Mouse (Mus musculus) cortical plate, adult 2 months (tissue): ENCODE measurements around the gene Nadsyn1. TPM values are rescaled to one million over a fixed set of nuclear protein-coding genes. Genes with fewer than 3 reads are reported as not detected.
A peak's percentile ranks its signal among the peaks of the same experiment; 100 is the strongest.

ENCODE experiments used
- H3K27ac ChIP-seq: fragments of 200-500 bp; 2 replicates; pipeline ENCODE4 v1.5.1; 2012; ENCODE audit warnings: low read length, control low read depth, inconsistent platforms; ENCODE audit not compliant: insufficient read depth
- H3K4me1 ChIP-seq: fragments of 200-500 bp; 2 replicates; pipeline ENCODE4 v1.6.1; 2011; ENCODE audit warnings: low read length; ENCODE audit not compliant: control insufficient read depth, insufficient read depth
- H3K4me3 ChIP-seq: fragments of 200-500 bp; 2 replicates; pipeline ENCODE4 v1.5.1; 2011; ENCODE audit warnings: mild to moderate bottlenecking, low read length, control low read depth; ENCODE audit not compliant: insufficient read depth
- CTCF ChIP-seq: fragments of 200-500 bp; IDR thresholded peaks from 2 replicates; pipeline ENCODE4 v1.5.1; 2011; ENCODE audit warnings: mild to moderate bottlenecking, control low read depth, low read length; ENCODE audit not compliant: insufficient read depth; ENCODE audit errors: extremely low read depth
- POLR2A ChIP-seq: fragments of 200-500 bp; IDR thresholded peaks from 2 replicates; pipeline ENCODE4 v1.6.1; 2011; ENCODE audit warnings: mild to moderate bottlenecking, low read length, control low read depth; ENCODE audit not compliant: insufficient read depth; ENCODE audit errors: extremely low read depth
- polyA plus RNA-seq: library from polyadenylated mRNA; depleted of rRNA; stranded (reverse); fragments of >200 nt; gene quantifications from 2 replicates; pipeline ENCODE4 v1.2.3, GENCODE M21; 2012

Nadsyn1 gene
- polyA plus RNA-seq, 1 experiment, result 10.6 TPM

DNA sequence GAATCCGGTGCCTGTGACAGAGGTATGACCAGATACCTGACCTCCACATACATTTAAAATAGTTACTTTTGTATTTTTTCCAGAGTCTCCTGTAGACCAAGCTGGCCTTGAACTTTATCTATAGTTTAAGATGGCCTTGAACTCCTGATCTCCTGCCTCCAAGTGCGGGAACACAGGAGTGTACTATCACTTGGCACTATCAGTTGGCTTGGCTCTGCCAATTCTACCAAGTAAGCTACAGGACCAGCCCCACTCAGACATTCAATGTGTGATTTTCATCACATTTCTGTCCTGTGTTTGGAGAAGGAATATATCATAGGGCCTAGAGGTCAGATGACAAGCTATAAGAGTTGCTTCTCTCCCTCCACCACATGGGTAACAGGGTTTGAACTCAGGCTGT is 11.7 kb upstream of the Nadsyn1 start:
- Histone ChIP-seq H3K4me3 (no peak overlapping the region), H3K27ac (no peak overlapping the region), H3K4me1 (peaks cover 12% of the 10 kb centered on the region)
- TF ChIP-seq CTCF (no peak), POLR2A (no peak)

DNA sequence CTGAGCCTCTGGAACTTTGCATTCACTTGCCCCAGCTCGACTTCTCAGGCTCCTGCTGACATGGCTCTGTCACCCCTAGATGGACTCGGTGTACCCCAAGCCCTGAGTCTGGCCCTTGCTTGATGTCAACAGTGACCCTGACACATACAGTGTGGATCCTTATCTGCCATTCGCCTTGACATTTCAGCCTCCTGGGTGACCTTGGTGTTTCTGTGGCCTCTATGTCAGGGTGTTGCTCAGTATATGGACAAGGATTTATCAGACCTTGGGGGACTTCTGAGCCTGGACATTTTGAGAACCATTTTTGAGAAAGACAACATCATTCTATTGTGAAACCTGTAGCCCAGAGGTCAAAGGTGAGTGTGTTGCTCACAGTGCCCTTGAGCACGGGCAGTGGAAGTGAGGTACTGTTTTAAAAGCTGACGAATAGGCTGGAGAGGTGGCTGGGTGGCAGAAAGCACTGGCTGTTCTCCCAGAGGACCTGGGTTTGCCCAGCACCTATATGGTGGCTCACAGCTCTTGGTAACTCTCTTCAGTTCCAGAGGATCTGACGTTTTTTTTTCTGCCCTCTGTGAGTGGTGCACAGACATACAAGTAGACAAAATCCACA is 11.0 kb upstream of the Nadsyn1 start:
- no peak for TF ChIP-seq POLR2A
- no peak for TF ChIP-seq CTCF
- H3K4me3 ChIP-seq, result no peak overlapping the region
- H3K4me1 ChIP-seq, result peaks cover 12% of the 10 kb centered on the region
- no peak overlapping the region for H3K27ac ChIP-seq

DNA sequence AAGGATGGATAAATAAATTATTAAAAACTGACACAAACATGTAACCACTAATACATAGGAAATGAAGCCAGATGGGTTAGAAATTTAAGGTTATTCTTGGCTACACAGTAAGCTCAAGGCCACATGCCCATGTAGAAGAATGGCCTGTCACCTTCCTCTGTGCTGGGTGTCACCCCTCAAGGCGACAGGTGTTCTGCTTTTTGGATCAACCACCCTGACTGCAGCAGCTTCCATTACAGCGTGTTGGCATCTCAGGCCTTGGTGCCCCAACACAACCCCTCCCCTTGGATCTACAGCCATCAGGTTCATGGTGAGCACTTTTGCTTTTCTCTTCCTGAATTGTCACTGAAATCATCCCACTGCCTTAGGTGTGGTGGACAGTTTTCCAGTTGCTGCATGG is 10.0 kb upstream of the Nadsyn1 start:
- no peak overlapping the region for H3K27ac ChIP-seq
- no peak for TF ChIP-seq CTCF
- TF ChIP-seq POLR2A, result no peak
- H3K4me3 ChIP-seq, result no peak overlapping the region
- H3K4me1 ChIP-seq, result peaks cover 12% of the 10 kb centered on the region

DNA sequence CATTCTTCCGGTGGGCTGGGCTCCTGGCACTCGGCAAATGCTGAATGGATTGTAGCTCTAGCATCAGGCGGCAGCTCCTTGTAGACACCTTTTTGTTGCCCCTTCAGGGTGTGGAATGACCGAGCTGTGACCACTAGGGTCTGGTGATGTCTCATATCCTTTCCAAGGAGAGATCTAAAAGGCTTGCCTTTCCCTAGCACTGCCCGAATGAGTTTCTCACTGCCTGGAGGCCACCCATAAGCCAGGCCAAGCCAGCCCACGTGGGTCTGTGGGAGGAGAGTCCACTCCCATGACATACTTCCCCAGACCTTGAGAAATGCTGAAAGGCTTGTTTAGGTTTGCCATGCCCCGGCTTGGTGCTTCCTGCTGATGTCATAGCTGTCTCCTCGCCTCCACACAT is 9.5 kb upstream of the Nadsyn1 start:
- TF ChIP-seq CTCF, result no peak
- no peak for TF ChIP-seq POLR2A
- Histone ChIP-seq H3K4me3 (no peak overlapping the region; the same call in 1 of the 2 replicates), H3K27ac (no peak overlapping the region), H3K4me1 (peaks cover 12% of the 10 kb centered on the region)

DNA sequence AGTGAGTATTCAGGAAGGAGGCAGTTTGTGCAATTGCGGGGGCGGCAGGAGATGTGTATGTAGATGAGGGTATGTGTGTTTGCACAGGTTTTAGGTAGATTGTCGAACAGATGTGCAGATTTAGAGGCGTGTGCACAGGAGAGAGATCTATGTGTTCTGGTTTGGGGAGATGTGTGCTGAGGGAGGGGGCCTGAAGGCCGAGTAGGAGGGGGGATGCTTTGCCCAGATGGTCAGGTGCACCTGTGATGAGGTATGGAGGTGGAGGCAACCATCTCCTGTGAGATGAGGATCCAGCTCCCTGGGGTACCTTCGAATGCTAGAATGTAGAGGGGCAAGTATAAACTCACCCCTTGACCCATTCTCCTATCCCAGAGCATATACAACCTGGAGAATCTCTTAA is 7.8 kb upstream of the Nadsyn1 start:
- H3K4me1 ChIP-seq, result peaks cover 12% of the 10 kb centered on the region
- H3K4me3 ChIP-seq, result peak overlapping the region; percentile 50
- TF ChIP-seq POLR2A (no peak), CTCF (no peak)
- H3K27ac ChIP-seq, result no peak overlapping the region

DNA sequence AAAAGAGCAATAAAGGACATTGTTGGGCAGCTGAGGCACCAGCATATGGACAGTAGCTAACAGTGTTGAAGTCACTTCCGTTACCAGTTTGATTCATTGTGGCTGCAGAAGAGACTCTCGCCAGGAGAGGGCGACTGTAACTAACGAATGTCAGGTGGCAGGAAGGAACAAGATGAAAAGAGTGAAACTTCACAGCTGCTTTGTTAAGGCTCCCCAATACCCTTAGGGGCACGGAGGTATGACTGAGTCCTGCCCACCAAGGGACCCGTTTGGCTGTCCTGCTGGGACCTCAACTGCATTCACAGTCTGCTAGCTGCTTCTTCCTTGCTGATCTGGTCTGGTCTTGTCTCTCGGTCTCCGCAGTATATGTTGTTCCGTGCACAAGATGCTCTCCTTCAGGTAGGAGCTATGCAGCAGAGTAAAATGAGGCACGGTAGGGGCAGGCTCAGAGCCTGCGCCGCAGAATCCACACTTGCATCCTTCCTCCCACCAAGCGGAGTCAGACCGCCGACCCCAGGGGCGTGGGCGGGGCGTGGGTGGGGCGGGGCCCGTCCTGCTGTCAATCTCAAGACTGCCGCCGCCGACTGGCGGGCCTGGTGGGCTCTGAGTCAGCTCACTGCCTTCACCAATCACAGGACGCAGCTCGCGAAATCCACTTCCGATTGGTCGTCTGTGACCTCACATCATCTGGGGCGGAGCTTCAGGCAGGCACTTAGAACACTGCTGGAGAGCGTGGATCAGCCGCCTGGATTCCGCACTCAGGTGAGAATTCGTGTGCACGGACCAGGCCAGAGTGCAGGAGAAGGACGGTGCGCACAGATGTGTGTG is 7.1 kb upstream of the Nadsyn1 start:
- peak; percentile 95 for TF ChIP-seq POLR2A
- peak; percentile 88 for TF ChIP-seq CTCF
- peak overlapping the region; percentile 50 for H3K4me3 ChIP-seq
- H3K27ac ChIP-seq, result peak overlapping the region; percentile 58
- peaks cover 7% of the 10 kb centered on the region for H3K4me1 ChIP-seq

DNA sequence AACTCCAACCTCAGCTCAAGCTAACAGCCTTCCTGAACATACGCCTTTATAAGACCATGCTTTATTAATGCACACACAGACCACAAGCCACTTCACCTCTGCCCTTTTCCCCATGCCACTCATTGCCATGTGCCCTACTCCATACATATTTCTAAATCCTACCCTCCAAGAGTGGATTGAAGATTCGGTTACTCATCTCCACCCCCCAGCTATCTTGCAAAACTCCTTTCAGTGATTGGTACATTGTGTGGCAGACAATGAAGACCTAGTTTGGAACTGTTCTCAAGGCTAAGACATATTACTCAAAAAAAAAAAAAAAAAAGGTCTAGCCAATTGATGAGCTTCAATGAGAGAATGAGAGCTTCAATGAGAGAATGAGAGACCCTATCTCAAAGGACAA is 4.3 kb upstream of the Nadsyn1 start:
- TF ChIP-seq POLR2A, result no peak
- no peak for TF ChIP-seq CTCF
- H3K4me3 ChIP-seq, result no peak overlapping the region

DNA sequence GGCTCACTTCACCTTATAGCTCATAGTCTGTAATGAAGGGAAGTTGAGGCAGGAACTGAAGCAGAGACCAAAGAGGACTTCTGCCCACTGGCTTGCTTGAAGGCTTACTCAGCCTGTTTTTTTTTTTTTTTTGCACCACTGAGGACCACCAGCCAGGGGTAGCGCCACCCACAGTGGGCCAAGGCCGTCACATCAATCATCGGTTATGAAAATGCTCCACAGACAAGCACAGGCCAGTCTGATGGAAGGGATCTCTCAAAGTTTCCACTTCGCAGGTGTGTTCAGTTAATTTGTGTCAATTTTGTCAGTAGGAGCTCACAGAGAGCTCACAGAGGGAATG is 587 bp upstream of the Nadsyn1 start:
- TF ChIP-seq CTCF (no peak), POLR2A (no peak)
- H3K4me3 ChIP-seq, result peak overlapping the region; percentile 73
- H3K4me1 ChIP-seq, result peaks cover 4% of the 10 kb centered on the region; the same call in 1 of the 2 replicates
- H3K27ac ChIP-seq, result peak overlapping the region; percentile 78

More for the DNA sequence above, 4.3 kb upstream of the Nadsyn1 start:
- H3K4me1 ChIP-seq, result peaks cover 6% of the 10 kb centered on the region
- no peak overlapping the region for H3K27ac ChIP-seq

DNA sequence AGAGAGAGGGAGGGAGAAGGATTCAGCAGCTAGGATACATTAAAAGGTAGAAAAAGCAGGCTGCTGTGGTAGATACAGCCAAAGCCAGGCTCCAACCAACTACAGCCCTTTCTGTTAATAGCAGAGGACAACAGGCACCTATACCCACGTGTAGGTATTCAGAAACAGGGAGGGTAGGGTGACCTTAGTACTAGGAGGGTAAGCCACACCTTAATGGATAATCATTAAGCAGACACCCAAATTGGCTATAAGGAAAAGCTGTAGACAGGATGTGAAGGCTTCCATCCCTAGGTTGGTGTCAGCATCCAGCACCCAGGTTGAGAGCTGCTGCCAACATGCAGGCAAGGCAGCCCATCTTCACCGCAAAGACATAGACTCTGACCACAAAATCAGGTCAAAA is 1.4 kb downstream of the Nadsyn1 start:
- H3K4me1 ChIP-seq, result peaks cover 4% of the 10 kb centered on the region; the same call in 1 of the 2 replicates
- TF ChIP-seq CTCF (no peak), POLR2A (no peak)
- no peak overlapping the region for H3K4me3 ChIP-seq
- H3K27ac ChIP-seq, result no peak overlapping the region

DNA sequence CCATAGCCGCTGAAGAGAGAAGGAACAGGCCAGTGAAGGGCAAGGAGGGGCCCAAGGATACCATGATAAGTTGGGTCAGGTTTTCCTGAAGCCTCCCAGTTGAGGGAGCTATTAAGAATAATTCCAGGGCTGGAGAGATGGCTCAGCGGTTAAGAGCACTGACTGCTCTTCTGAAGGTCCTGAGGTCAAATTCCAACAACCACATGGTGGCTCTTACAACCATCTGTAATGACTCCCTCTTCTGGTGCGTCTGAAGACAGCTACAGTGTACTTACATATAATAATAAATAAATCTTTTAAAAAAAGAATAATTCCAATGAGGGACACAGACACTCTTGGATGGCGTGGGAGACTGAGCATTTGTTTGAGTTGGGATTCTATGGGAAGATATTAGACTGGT is 3.4 kb downstream of the Nadsyn1 start:
- no peak overlapping the region for H3K27ac ChIP-seq
- H3K4me1 ChIP-seq, result peaks cover 4% of the 10 kb centered on the region; the same call in 1 of the 2 replicates
- no peak overlapping the region for H3K4me3 ChIP-seq
- no peak for TF ChIP-seq POLR2A
